Mouse (Mus musculus): Measurements from ENCODE around the gene Olfr402. TPM values are rescaled to one million over a fixed set of nuclear protein-coding genes. Genes with fewer than 3 reads are reported as not detected.
"Not testable (repeated sequence)": the region's sequence is repeated elsewhere in the genome, so short reads cannot be mapped to it uniquely, and the experiment has no call there.

Olfr402 gene
- total RNA-seq (2014; rRNA removed) (not detected in 2 replicates), polyA plus RNA-seq (2015; fragmentation: Nextera tagmentation; extraction: Ambion mirVana) (not detected in 2 replicates)

- no peak for TF ChIP-seq CTCF (IDR thresholded peaks at IDR 0.05; ENCODE audit: low read depth)
- no peak within 1 kb of the TSS for H3K4me2 ChIP-seq (ENCODE audit: low read depth, low read length)
- no peak within 1 kb of the TSS for H3K9ac ChIP-seq (replicated peaks; ENCODE audit: low read length)
- WGBS = 66% methylated on average over 3 of the region's 3 CpGs
- H3K9me3 ChIP-seq (ENCODE audit: low read length) = peaks cover 11% of the 10 kb centered on the region; the same call in 1 of the 2 replicates
- no peak within 1 kb of the TSS for H3K4me3 ChIP-seq (ENCODE audit: low read length)
- no peaks in the 10 kb centered on the region for H3K36me3 ChIP-seq (ENCODE audit: insufficient read depth, low read length)
- H3K4me1 ChIP-seq (ENCODE audit: insufficient read depth, low read length) = no peaks in the 10 kb centered on the region
- no peak within 1 kb of the TSS for H3K27ac ChIP-seq
- H3K27me3 ChIP-seq (ENCODE audit: insufficient read depth, low read length) = no peaks in the 10 kb centered on the region
- ATAC-seq = no peak
- no peak for DNase-seq (ENCODE audit: low spot score)
These were observed at the start of gene Olfr402 for GRCm38 (mm10) chr11:74153229-74153628. Gene Olfr402 (plus strand): TSS chr11:74153529.

DNA sequence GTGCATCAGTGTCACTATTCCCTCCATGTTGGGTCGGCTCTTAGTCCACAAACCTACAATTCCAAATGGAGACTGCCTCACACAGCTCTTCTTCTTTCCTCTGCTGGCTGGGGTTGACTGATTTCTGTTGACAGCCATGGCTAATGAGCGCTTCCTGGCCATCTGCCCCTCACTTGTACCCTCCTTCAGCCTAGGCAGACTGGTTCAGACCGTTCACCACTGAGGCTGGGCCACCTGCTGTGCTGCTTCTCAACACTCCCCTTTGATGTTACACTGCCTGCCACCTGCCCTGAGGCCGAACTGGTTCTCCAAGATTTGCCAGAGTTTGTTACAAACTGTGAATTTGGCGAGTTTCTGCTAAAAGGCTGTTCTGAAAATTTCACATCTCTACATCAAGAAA, 48.3 kb upstream of the Olfr402 start:
- no peak overlapping the region for H3K4me2 ChIP-seq (ENCODE audit: low read depth, low read length)
- H3K9ac ChIP-seq (replicated peaks; ENCODE audit: low read length) = no peak overlapping the region
- no peaks in the 10 kb centered on the region for H3K27me3 ChIP-seq (ENCODE audit: insufficient read depth, low read length)
- DNase-seq (ENCODE audit: low spot score) (peak; percentile 16), ATAC-seq (peak; percentile 75; the same call in 1 of the 2 replicates)
- H3K4me3 ChIP-seq (ENCODE audit: low read length) = no peak overlapping the region
- no peaks in the 10 kb centered on the region for H3K36me3 ChIP-seq (ENCODE audit: insufficient read depth, low read length)
- H3K27ac ChIP-seq = no peak overlapping the region
- H3K4me1 ChIP-seq (ENCODE audit: insufficient read depth, low read length) = no peaks in the 10 kb centered on the region
- 33% methylated on average over 5 of the region's 5 CpGs for WGBS
- peaks cover 6% of the 10 kb centered on the region for H3K9me3 ChIP-seq (ENCODE audit: low read length)
- no peak for TF ChIP-seq CTCF (IDR thresholded peaks at IDR 0.05; ENCODE audit: low read depth)

DNA sequence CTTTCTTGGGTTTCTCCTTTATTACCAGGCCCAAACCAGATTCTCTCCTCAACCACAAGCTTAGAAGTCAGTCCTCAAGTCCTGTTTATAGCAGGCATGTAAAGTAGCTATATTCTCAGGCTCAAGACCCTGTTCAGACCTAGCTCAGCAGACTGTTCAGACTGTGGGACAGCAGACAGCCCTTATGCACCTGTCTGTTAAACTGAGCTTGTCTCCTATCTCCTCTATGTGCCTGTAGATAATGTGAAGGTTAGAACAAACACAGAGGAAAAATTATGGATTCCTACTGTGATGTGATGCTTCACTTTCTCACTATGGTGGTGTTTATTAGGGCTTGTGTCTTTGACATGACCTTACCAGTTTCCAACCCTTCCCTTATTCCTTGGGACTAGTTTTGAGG, 39.9 kb upstream of the Olfr402 start, which contains the start of gene Olfr401:
Gene Olfr401 (plus strand): TSS at position 301 of the 400 bp plus-strand sequence.
- Histone ChIP-seq H3K4me2 (ENCODE audit: low read depth, low read length) (no peak within 1 kb of the TSS), H3K4me1 (ENCODE audit: insufficient read depth, low read length) (no peaks in the 10 kb centered on the region), H3K27ac (no peak within 1 kb of the TSS), H3K36me3 (ENCODE audit: insufficient read depth, low read length) (no peaks in the 10 kb centered on the region), H3K27me3 (ENCODE audit: insufficient read depth, low read length) (no peaks in the 10 kb centered on the region), H3K9me3 (ENCODE audit: low read length) (0 out of 2 replicates have a peak, but pooled peaks cover 7% of the 10 kb centered on the region), H3K9ac (replicated peaks; ENCODE audit: low read length) (no peak within 1 kb of the TSS), H3K4me3 (ENCODE audit: low read length) (no peak within 1 kb of the TSS)
- no peak for TF ChIP-seq CTCF (IDR thresholded peaks at IDR 0.05; ENCODE audit: low read depth)
- ATAC-seq (no peak), DNase-seq (ENCODE audit: low spot score) (no peak)

- not testable (repeated sequence) for H3K4me1 ChIP-seq (ENCODE audit: insufficient read depth, low read length); H3K4me2 ChIP-seq (ENCODE audit: low read depth, low read length); DNase-seq (ENCODE audit: low spot score); H3K4me3 ChIP-seq (ENCODE audit: low read length); H3K27me3 ChIP-seq (ENCODE audit: insufficient read depth, low read length); H3K36me3 ChIP-seq (ENCODE audit: insufficient read depth, low read length); H3K9me3 ChIP-seq (ENCODE audit: low read length); H3K27ac ChIP-seq; H3K9ac ChIP-seq (replicated peaks; ENCODE audit: low read length); ATAC-seq
- 29% methylated on average over 1 of the region's 1 CpGs for WGBS
These were observed 13.3 kb upstream of the Olfr402 start for GRCm38 (mm10) chr11:74140001-74140400.

- DNase-seq (ENCODE audit: low spot score) (no peak), ATAC-seq (no peak)
- H3K4me1 ChIP-seq (ENCODE audit: insufficient read depth, low read length) = no peaks in the 10 kb centered on the region
- H3K27me3 ChIP-seq (ENCODE audit: insufficient read depth, low read length) = no peaks in the 10 kb centered on the region
- H3K27ac ChIP-seq = no peak overlapping the region
- no peaks in the 10 kb centered on the region for H3K36me3 ChIP-seq (ENCODE audit: insufficient read depth, low read length)
- no peak overlapping the region for H3K4me3 ChIP-seq (ENCODE audit: low read length)
- no peak overlapping the region for H3K4me2 ChIP-seq (ENCODE audit: low read depth, low read length)
- no peak overlapping the region for H3K9ac ChIP-seq (replicated peaks; ENCODE audit: low read length)
- TF ChIP-seq CTCF (IDR thresholded peaks at IDR 0.05; ENCODE audit: low read depth) = no peak
- peaks cover 15% of the 10 kb centered on the region; the same call in 1 of the 2 replicates for H3K9me3 ChIP-seq (ENCODE audit: low read length)
These were observed 7.5 kb upstream of the Olfr402 start for GRCm38 (mm10) chr11:74145866-74146265.

DNA sequence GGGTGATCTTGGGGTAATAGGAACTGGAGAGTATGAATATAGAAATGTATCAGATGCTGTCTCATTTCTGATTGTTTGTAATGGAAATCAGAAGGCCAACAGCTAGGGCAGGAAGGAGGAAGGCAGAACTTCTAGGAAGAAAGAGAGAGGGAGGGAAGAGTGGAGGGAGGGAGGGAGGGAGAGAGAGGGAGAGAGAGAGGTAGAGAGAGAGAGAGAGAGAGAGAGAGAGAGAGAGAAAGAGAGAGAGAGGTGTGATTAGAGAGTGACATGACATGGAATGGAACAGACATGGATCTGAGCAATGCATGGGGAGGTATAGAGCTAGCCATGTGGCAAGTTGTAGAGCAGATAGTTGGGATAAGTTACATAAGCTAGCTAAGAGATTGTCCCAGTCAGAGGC, 15.4 kb downstream of the Olfr402 start:
- Histone ChIP-seq H3K4me1 (ENCODE audit: insufficient read depth, low read length) (no peaks in the 10 kb centered on the region), H3K36me3 (ENCODE audit: insufficient read depth, low read length) (no peaks in the 10 kb centered on the region), H3K9ac (replicated peaks; ENCODE audit: low read length) (no peak overlapping the region), H3K27ac (no peak overlapping the region), H3K4me3 (ENCODE audit: low read length) (no peak overlapping the region), H3K27me3 (ENCODE audit: insufficient read depth, low read length) (no peaks in the 10 kb centered on the region), H3K9me3 (ENCODE audit: low read length) (peaks cover 2% of the 10 kb centered on the region; the same call in 1 of the 2 replicates), H3K4me2 (ENCODE audit: low read depth, low read length) (no peak overlapping the region)
- no peak for ATAC-seq
- TF ChIP-seq CTCF (IDR thresholded peaks at IDR 0.05; ENCODE audit: low read depth) = no peak
- no peak for DNase-seq (ENCODE audit: low spot score)

DNA sequence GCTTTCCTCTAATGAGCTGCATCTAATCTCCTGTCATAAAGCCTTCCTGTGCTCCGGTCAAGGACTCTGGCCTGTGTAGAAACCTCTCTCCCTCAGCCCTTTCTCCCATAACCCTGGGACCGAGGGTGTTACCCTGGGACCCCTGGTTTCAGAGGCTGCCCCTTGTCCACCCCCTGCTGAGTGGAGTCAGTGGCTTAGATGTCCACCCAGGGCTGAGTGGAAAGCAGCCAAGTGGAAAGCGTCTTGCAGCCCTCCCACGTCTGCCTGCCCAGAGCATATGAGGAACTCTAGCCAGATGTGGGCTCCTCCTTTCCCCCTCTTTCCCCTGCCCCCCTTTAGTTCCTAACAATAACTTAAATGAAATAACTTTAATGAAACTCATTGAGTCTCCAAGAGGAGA, 29.8 kb downstream of the Olfr402 start:
- WGBS = 85% methylated on average over 4 of the region's 4 CpGs
- no peaks in the 10 kb centered on the region for H3K36me3 ChIP-seq (ENCODE audit: insufficient read depth, low read length)
- ATAC-seq (no peak), DNase-seq (ENCODE audit: low spot score) (no peak)
- TF ChIP-seq CTCF (IDR thresholded peaks at IDR 0.05; ENCODE audit: low read depth) = no peak
- no peak overlapping the region for H3K4me3 ChIP-seq (ENCODE audit: low read length)
- no peak overlapping the region for H3K4me2 ChIP-seq (ENCODE audit: low read depth, low read length)
- H3K4me1 ChIP-seq (ENCODE audit: insufficient read depth, low read length) = no peaks in the 10 kb centered on the region
- H3K9me3 ChIP-seq (ENCODE audit: low read length) = 0 out of 2 replicates have a peak, but pooled peaks cover 6% of the 10 kb centered on the region
- H3K9ac ChIP-seq (replicated peaks; ENCODE audit: low read length) = no peak overlapping the region
- H3K27me3 ChIP-seq (ENCODE audit: insufficient read depth, low read length) = no peaks in the 10 kb centered on the region
- no peak overlapping the region for H3K27ac ChIP-seq
